Mouse (Mus musculus) hindbrain, embryonic 16.5 days (tissue): Measurements from ENCODE around the gene Olfr457. TPM values are rescaled to one million over a fixed set of nuclear protein-coding genes. Genes with fewer than 3 reads are reported as not detected.

Experiments
- ATAC-seq: fragments of 200-750 bp; cut with Nextera tagmentation; 2 replicates; pipeline ENCODE4 v1.8.0; 2017; ENCODE audit warnings: moderate TSS enrichment, moderate library complexity
- H3K27ac ChIP-seq: fragments of 300-500 bp; sonication (generic); 2 replicates; pipeline ENCODE4 v1.5.1; 2014; ENCODE audit warnings: low read depth, mild to moderate bottlenecking, control low read depth, low read length, moderate library complexity
- H3K27me3 ChIP-seq: fragments of 300-500 bp; sonication (generic); replicated peaks from 2 replicates; pipeline ENCODE4 v1.6.1; 2014; ENCODE audit warnings: low read length; ENCODE audit not compliant: control insufficient read depth, insufficient read depth
- H3K36me3 ChIP-seq: fragments of 300-500 bp; sonication (generic); 2 replicates; pipeline ENCODE4 v1.6.1; 2014; ENCODE audit warnings: mild to moderate bottlenecking, low read length, moderate library complexity, mixed read lengths; ENCODE audit not compliant: control insufficient read depth, insufficient read depth
- H3K4me1 ChIP-seq: fragments of 300-500 bp; sonication (generic); 2 replicates; pipeline ENCODE4 v1.6.1; 2014; ENCODE audit warnings: low read depth, low read length; ENCODE audit not compliant: control insufficient read depth, insufficient read depth
- H3K4me2 ChIP-seq: fragments of 300-500 bp; sonication (generic); 2 replicates; pipeline ENCODE4 v1.6.1; 2014; ENCODE audit warnings: mild to moderate bottlenecking, low read length, control low read depth, moderate library complexity
- H3K4me3 ChIP-seq: fragments of 300-500 bp; sonication (generic); 2 replicates; pipeline ENCODE4 v1.5.1; 2014; ENCODE audit warnings: mild to moderate bottlenecking, low read length, control low read depth, moderate library complexity
- H3K9ac ChIP-seq: fragments of 300-500 bp; sonication (generic); 2 replicates; pipeline ENCODE4 v1.6.1; 2014; ENCODE audit warnings: low read depth, mild to moderate bottlenecking, control low read depth, low read length, moderate library complexity
- H3K9me3 ChIP-seq: fragments of 300-500 bp; sonication (generic); 2 replicates; pipeline ENCODE4 v1.6.1; 2014; ENCODE audit warnings: mild to moderate bottlenecking, low read length, moderate library complexity; ENCODE audit not compliant: control insufficient read depth
- WGBS: fragments of 180-500 bp; shearing (Covaris S2); extraction: QIAGEN DNeasy Blood & Tissue Kit; methylation state at CpG from one replicate; pipeline ENCODE4 v1.1.7; 2014; 5-methylcytosine and 5-hydroxymethylcytosine counted together
- polyA plus RNA-seq: library from polyadenylated mRNA; unstranded; fragments of >200 nt; fragmentation: Nextera tagmentation; extraction: Ambion mirVana; gene quantifications from 2 replicates; pipeline ENCODE4 v1.2.1, GENCODE M21; 2015

Gene Olfr457
- polyA plus RNA-seq, 1 experiment from 2014 or later: not detected

DNA sequence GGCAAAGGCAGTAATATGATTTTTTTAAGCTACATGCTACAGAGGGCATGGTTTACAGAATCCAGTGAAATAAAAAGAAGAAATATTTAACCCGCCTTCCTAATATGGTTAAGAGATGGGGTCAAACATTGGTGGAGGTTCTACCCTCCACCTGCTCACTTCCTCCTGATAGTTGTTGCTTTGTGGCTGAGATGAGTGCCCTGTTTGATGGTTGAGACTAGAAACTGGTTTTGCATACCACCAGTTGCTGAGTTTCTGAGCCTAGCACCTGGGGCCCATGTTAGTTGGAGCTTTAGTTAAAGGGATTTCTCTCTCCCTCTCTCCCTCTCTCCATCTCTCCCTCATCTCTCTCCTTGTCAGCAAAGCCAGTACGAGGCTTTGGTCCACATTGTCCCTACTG lies 28.8 kb downstream of the Olfr457 start:
- no peak overlapping the region for H3K27ac ChIP-seq

DNA sequence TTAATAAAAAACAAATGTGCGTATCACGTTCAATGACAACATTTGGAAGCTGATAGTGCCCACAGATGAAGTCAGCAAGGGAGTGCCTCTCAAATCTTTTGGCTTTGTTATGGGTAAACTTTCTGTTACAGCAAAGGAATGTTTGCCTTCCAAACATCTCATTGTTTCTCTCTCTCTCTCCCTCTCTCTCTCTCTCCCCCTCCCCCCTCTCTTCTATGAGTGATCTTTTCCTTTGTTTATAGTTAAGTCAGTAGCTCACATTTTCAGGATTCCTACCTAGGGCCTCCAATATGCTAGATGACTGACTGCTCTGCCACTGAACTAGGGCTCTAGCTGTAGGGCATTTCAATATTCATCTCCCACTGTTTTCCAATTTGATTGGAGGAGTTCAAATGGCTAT lies 31.6 kb downstream of the Olfr457 start:
- no peaks in the 10 kb centered on the region for H3K27me3 ChIP-seq

More for the DNA sequence above, 28.8 kb downstream of the Olfr457 start:
- Histone ChIP-seq H3K4me1 (no peaks in the 10 kb centered on the region), H3K27me3 (no peaks in the 10 kb centered on the region), H3K9ac (no peak overlapping the region), H3K36me3 (no peaks in the 10 kb centered on the region), H3K4me3 (no peak overlapping the region), H3K9me3 (no peaks in the 10 kb centered on the region), H3K4me2 (no peak overlapping the region)
- 80% methylated on average over 2 of the region's 2 CpGs for WGBS
- ATAC-seq: no peak

GRCm38 (mm10) chr6:42441395-42441794 lies 34.7 kb downstream of the Olfr457 start:
- Histone ChIP-seq H3K4me1 (no peaks in the 10 kb centered on the region), H3K4me2 (no peak overlapping the region), H3K27me3 (no peaks in the 10 kb centered on the region), H3K36me3 (no peaks in the 10 kb centered on the region), H3K9ac (no peak overlapping the region), H3K9me3 (no peaks in the 10 kb centered on the region), H3K27ac (no peak overlapping the region), H3K4me3 (no peak overlapping the region)
- ATAC-seq: no peak
- WGBS: 79% methylated on average over 2 of the region's 2 CpGs

More for the DNA sequence above, 31.6 kb downstream of the Olfr457 start:
- ATAC-seq: no peak
- H3K27ac ChIP-seq: no peak overlapping the region
- H3K4me3 ChIP-seq: no peak overlapping the region
- H3K9ac ChIP-seq: no peak overlapping the region
- H3K4me2 ChIP-seq: no peak overlapping the region
- WGBS: 86% methylated on average over 2 of the region's 2 CpGs
- H3K4me1 ChIP-seq: no peaks in the 10 kb centered on the region
- H3K36me3 ChIP-seq: no peaks in the 10 kb centered on the region
- no peaks in the 10 kb centered on the region for H3K9me3 ChIP-seq

- 70% methylated on average over 2 of the region's 2 CpGs for WGBS
- no peak overlapping the region for H3K9ac ChIP-seq
- no peaks in the 10 kb centered on the region for H3K9me3 ChIP-seq
- ATAC-seq: no peak
- H3K27ac ChIP-seq: no peak overlapping the region
- no peaks in the 10 kb centered on the region for H3K4me1 ChIP-seq
- H3K36me3 ChIP-seq: no peaks in the 10 kb centered on the region
- no peak overlapping the region for H3K4me2 ChIP-seq
- H3K4me3 ChIP-seq: no peak overlapping the region
- H3K27me3 ChIP-seq: no peaks in the 10 kb centered on the region
Observed at GRCm38 (mm10) chr6:42435490-42435889, 40.6 kb downstream of the Olfr457 start.

GRCm38 (mm10) chr6:42434446-42434845 lies 41.7 kb downstream of the Olfr457 start, which contains the start of gene Tas2r126:
Gene Tas2r126, plus strand, starts transcription at chr6:42434535.
- no peak within 1 kb of the TSS for H3K9ac ChIP-seq
- H3K9me3 ChIP-seq: no peaks in the 10 kb centered on the region
- H3K27me3 ChIP-seq: no peaks in the 10 kb centered on the region
- 79% methylated on average over 6 of the region's 6 CpGs for WGBS
- no peak within 1 kb of the TSS for H3K27ac ChIP-seq
- no peak for ATAC-seq
- no peaks in the 10 kb centered on the region for H3K36me3 ChIP-seq
- no peaks in the 10 kb centered on the region for H3K4me1 ChIP-seq
- H3K4me2 ChIP-seq: no peak within 1 kb of the TSS
- H3K4me3 ChIP-seq: no peak within 1 kb of the TSS

- ATAC-seq: no peak
- no peaks in the 10 kb centered on the region for H3K9me3 ChIP-seq
- no peak overlapping the region for H3K4me3 ChIP-seq
- WGBS: 73% methylated on average over 2 of the region's 2 CpGs
- no peak overlapping the region for H3K9ac ChIP-seq
- no peaks in the 10 kb centered on the region for H3K4me1 ChIP-seq
- H3K36me3 ChIP-seq: no peaks in the 10 kb centered on the region
- no peak overlapping the region for H3K27ac ChIP-seq
- no peaks in the 10 kb centered on the region for H3K27me3 ChIP-seq
- H3K4me2 ChIP-seq: no peak overlapping the region
Observed at GRCm38 (mm10) chr6:42433554-42433953, 42.6 kb downstream of the Olfr457 start.

GRCm38 (mm10) chr6:42426337-42426736 lies 49.8 kb downstream of the Olfr457 start:
- 87% methylated on average over 4 of the region's 4 CpGs for WGBS
- no peak overlapping the region for H3K4me2 ChIP-seq
- ATAC-seq: no peak
- no peaks in the 10 kb centered on the region for H3K4me1 ChIP-seq
- H3K27me3 ChIP-seq: no peaks in the 10 kb centered on the region
- H3K9ac ChIP-seq: no peak overlapping the region
- H3K9me3 ChIP-seq: no peaks in the 10 kb centered on the region
- H3K36me3 ChIP-seq: no peaks in the 10 kb centered on the region
- H3K27ac ChIP-seq: no peak overlapping the region
- H3K4me3 ChIP-seq: no peak overlapping the region

GRCm38 (mm10) chr6:42424472-42424871 lies 51.7 kb downstream of the Olfr457 start:
- Histone ChIP-seq H3K9ac (no peak overlapping the region), H3K27me3 (no peaks in the 10 kb centered on the region), H3K4me3 (no peak overlapping the region), H3K36me3 (no peaks in the 10 kb centered on the region), H3K4me1 (no peaks in the 10 kb centered on the region), H3K4me2 (no peak overlapping the region), H3K27ac (no peak overlapping the region), H3K9me3 (no peaks in the 10 kb centered on the region)
- WGBS: 97% methylated on average over 3 of the region's 3 CpGs
- ATAC-seq: no peak

DNA sequence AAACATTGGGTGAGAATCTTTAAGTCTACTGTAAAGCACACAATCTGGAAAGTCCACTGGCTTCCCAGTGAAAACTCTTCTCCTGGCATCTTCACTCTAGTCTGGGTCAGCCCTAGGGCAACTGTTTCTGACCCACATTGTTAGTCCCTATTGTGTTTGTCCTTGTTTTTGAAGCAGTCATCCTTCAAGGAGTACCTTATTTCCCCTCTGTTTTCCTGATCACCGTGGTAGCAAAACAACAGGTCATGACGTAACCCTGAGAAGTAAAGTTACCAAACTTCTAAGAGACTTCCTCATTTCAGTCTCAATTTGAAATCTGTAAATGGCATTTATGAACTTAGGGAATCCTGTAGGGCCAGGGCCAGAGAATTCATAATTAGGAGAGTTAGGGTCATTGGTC lies 54.7 kb downstream of the Olfr457 start:
- Histone ChIP-seq H3K27me3 (no peaks in the 10 kb centered on the region), H3K9ac (no peak overlapping the region), H3K9me3 (no peaks in the 10 kb centered on the region), H3K4me2 (no peak overlapping the region), H3K36me3 (no peaks in the 10 kb centered on the region), H3K4me1 (no peaks in the 10 kb centered on the region), H3K27ac (no peak overlapping the region), H3K4me3 (no peak overlapping the region)
- no peak for ATAC-seq
- WGBS: 66% methylated on average over 2 of the region's 2 CpGs

GRCm38 (mm10) chr6:42419443-42419842 lies 56.7 kb downstream of the Olfr457 start:
- H3K36me3 ChIP-seq: no peaks in the 10 kb centered on the region
- no peaks in the 10 kb centered on the region for H3K4me1 ChIP-seq
- no peaks in the 10 kb centered on the region for H3K9me3 ChIP-seq
- no peak overlapping the region for H3K4me3 ChIP-seq
- H3K27ac ChIP-seq: no peak overlapping the region
- no peak for ATAC-seq
- 90% methylated on average over 2 of the region's 2 CpGs for WGBS
- no peaks in the 10 kb centered on the region for H3K27me3 ChIP-seq
- H3K9ac ChIP-seq: no peak overlapping the region
- H3K4me2 ChIP-seq: no peak overlapping the region
